Mouse (Mus musculus) liver, postnatal 0 days (tissue): ENCODE measurements at regions not wholly inside any gene's neighbourhood (a gene's known extent, or its start where the extent isn't known, plus 50 kb on each side); places are given as distances from the start of the nearest gene placed in this dataset.

ENCODE experiments used
- ATAC-seq: fragments of 200-750 bp; cut with Nextera tagmentation; 2 replicates; pipeline ENCODE4 v1.8.0; 2017; ENCODE audit warnings: mild to moderate bottlenecking, moderate library complexity
- DNase-seq: peaks from one replicate; pipeline ENCODE4 v3.0.0-alpha.2; 2016
- H3K27ac ChIP-seq: fragments of 300-500 bp; sonication (generic); 2 replicates; pipeline ENCODE4 v1.5.1; 2014; ENCODE audit warnings: antibody characterized with exemption, moderate library complexity, mild to moderate bottlenecking, low read depth
- H3K27me3 ChIP-seq: fragments of 300-500 bp; sonication (generic); 2 replicates; pipeline ENCODE4 v1.6.1; 2014; ENCODE audit warnings: low read length, control low read depth, mixed read lengths; ENCODE audit not compliant: insufficient read depth
- H3K36me3 ChIP-seq: fragments of 300-500 bp; sonication (generic); replicated peaks from 2 replicates; pipeline ENCODE4 v1.6.1; 2014; ENCODE audit warnings: mild to moderate bottlenecking, control low read depth, low read length, moderate library complexity, mixed read lengths; ENCODE audit not compliant: insufficient read depth
- H3K4me1 ChIP-seq: fragments of 300-500 bp; sonication (generic); 2 replicates; pipeline ENCODE4 v1.6.1; 2014; ENCODE audit warnings: antibody characterized with exemption, mild to moderate bottlenecking, control low read depth; ENCODE audit not compliant: insufficient read depth
- H3K4me2 ChIP-seq: fragments of 300-500 bp; sonication (generic); 2 replicates; pipeline ENCODE4 v1.6.1; 2014; ENCODE audit warnings: low read depth, mild to moderate bottlenecking, low read length, moderate library complexity, mixed read lengths
- H3K4me3 ChIP-seq: fragments of 300-500 bp; sonication (generic); 2 replicates; pipeline ENCODE4 v1.5.1; 2014; ENCODE audit warnings: low read depth, low read length
- H3K9ac ChIP-seq: fragments of 300-500 bp; sonication (generic); replicated peaks from 2 replicates; pipeline ENCODE4 v1.6.1; 2014; ENCODE audit warnings: mild to moderate bottlenecking, moderate library complexity
- H3K9me3 ChIP-seq: fragments of 300-500 bp; sonication (generic); 2 replicates; pipeline ENCODE4 v1.6.1; 2016; ENCODE audit warnings: mild to moderate bottlenecking, control low read depth, low read length, mixed read lengths
- CTCF ChIP-seq: sonication (generic); IDR thresholded peaks from 2 replicates; pipeline ENCODE4 v1.5.1; 2016; ENCODE audit warnings: antibody characterized with exemption, low read depth
- EP300 ChIP-seq: IDR thresholded peaks from 2 replicates; pipeline ENCODE4 v1.6.1; 2016; ENCODE audit warnings: antibody characterized with exemption, low read depth, mild to moderate bottlenecking
- WGBS: fragments of 180-500 bp; shearing (Covaris S2); extraction: QIAGEN DNeasy Blood & Tissue Kit; methylation state at CpG from one replicate; pipeline ENCODE4 v1.1.7; 2014; ENCODE audit not compliant: insufficient replicate concordance; 5-methylcytosine and 5-hydroxymethylcytosine counted together

GRCm38 (mm10) chr10:126070984-126071713 lies 105.2 kb downstream of the Lrig3 start:
- no peak for ATAC-seq
- no peak for DNase-seq

DNA sequence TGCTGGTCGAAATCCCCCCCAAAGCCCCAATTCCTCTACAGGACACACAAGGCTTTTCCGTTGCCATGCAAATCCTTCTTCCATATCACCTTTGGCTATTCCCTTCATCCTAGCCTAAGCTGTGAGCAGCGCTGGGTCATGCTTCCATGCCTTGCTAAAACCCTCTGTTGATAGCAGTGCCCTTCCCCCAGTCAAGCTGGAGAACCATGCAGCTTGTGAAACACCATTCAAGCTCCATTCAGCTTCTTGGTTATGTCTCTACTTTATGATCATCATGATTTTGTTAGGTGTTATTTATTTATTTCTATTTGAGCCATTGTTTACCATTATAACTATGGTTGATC lies 105.7 kb downstream of the Lrig3 start:
- WGBS, result 64% methylated on average over 3 of the region's 3 CpGs
- no peaks in the 10 kb centered on the region for H3K4me1 ChIP-seq
- no peak overlapping the region for H3K27ac ChIP-seq
- H3K27me3 ChIP-seq, result no peaks in the 10 kb centered on the region
- no peaks in the 10 kb centered on the region for H3K36me3 ChIP-seq
- no peak for ATAC-seq
- no peak for DNase-seq
- TF ChIP-seq EP300 (no peak), CTCF (no peak)
- H3K9me3 ChIP-seq, result no peaks in the 10 kb centered on the region
- no peak overlapping the region for H3K9ac ChIP-seq
- no peak overlapping the region for H3K4me3 ChIP-seq
- no peak overlapping the region for H3K4me2 ChIP-seq

More at GRCm38 (mm10) chr10:126070984-126071713, 105.2 kb downstream of the Lrig3 start:
- no peak overlapping the region for H3K4me2 ChIP-seq
- no peaks in the 10 kb centered on the region for H3K4me1 ChIP-seq
- TF ChIP-seq CTCF, result no peak
- TF ChIP-seq EP300, result no peak
- H3K9me3 ChIP-seq, result no peaks in the 10 kb centered on the region
- H3K36me3 ChIP-seq, result no peaks in the 10 kb centered on the region
- H3K27ac ChIP-seq, result no peak overlapping the region
- WGBS, result 27% methylated on average over 8 of the region's 8 CpGs
- H3K9ac ChIP-seq, result no peak overlapping the region
- no peak overlapping the region for H3K4me3 ChIP-seq
- H3K27me3 ChIP-seq, result no peaks in the 10 kb centered on the region

GRCm38 (mm10) chr10:126077313-126077966 lies 111.5 kb downstream of the Lrig3 start:
- H3K4me3 ChIP-seq, result no peak overlapping the region
- H3K27ac ChIP-seq, result no peak overlapping the region
- H3K4me1 ChIP-seq, result no peaks in the 10 kb centered on the region
- H3K4me2 ChIP-seq, result no peak overlapping the region
- no peak for ATAC-seq
- no peak for DNase-seq
- H3K9ac ChIP-seq, result no peak overlapping the region
- 76% methylated on average over 1 of the region's 1 CpGs for WGBS
- peaks cover 3% of the 10 kb centered on the region; the same call in 1 of the 2 replicates for H3K9me3 ChIP-seq
- no peaks in the 10 kb centered on the region for H3K36me3 ChIP-seq
- no peak for TF ChIP-seq EP300
- no peak for TF ChIP-seq CTCF
- no peaks in the 10 kb centered on the region for H3K27me3 ChIP-seq

- TF ChIP-seq EP300 (no peak), CTCF (no peak)
- peaks cover 3% of the 10 kb centered on the region; the same call in 1 of the 2 replicates for H3K9me3 ChIP-seq
- no peak overlapping the region for H3K4me3 ChIP-seq
- DNase-seq (no peak), ATAC-seq (no peak)
- H3K27me3 ChIP-seq, result no peaks in the 10 kb centered on the region
- H3K4me2 ChIP-seq, result no peak overlapping the region
- no peak overlapping the region for H3K9ac ChIP-seq
- H3K36me3 ChIP-seq, result no peaks in the 10 kb centered on the region
- no peak overlapping the region for H3K27ac ChIP-seq
- WGBS, result 80% methylated on average over 11 of the region's 11 CpGs
- no peaks in the 10 kb centered on the region for H3K4me1 ChIP-seq
Measured at GRCm38 (mm10) chr10:126082576-126082975, 116.6 kb downstream of the Lrig3 start.

DNA sequence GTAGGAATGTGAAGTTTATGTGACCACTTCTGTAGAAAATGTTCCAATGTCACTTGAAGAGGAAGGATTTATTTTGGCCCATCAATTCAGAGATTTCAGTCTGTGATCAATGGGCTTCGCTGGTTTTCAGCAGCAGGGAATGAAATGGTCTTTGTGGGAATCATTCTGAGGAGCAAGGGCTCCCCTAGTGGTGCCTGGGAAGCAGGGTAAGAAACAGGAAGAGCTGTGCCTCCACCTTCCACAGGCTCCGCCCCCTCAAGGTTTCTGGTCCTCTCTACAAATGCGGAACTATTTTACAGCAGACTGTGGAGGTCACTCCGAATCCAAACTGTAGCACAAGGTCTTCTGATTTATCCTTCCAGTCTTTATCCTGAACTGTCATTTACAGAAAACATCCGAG lies 120.7 kb downstream of the Lrig3 start:
- ATAC-seq, result no peak
- 0 out of 2 replicates have a peak, but pooled peaks have one; percentile 22 for TF ChIP-seq CTCF
- no peak for TF ChIP-seq EP300
- no peaks in the 10 kb centered on the region for H3K4me1 ChIP-seq
- no peaks in the 10 kb centered on the region for H3K9me3 ChIP-seq
- H3K4me2 ChIP-seq, result no peak overlapping the region
- peak; percentile 15 for DNase-seq
- H3K27ac ChIP-seq, result no peak overlapping the region
- no peaks in the 10 kb centered on the region for H3K27me3 ChIP-seq
- no peak overlapping the region for H3K4me3 ChIP-seq
- 65% methylated on average over 5 of the region's 5 CpGs for WGBS
- no peak overlapping the region for H3K9ac ChIP-seq
- H3K36me3 ChIP-seq, result no peaks in the 10 kb centered on the region

- no peaks in the 10 kb centered on the region for H3K9me3 ChIP-seq
- no peak for TF ChIP-seq CTCF
- TF ChIP-seq EP300, result no peak
- no peak for DNase-seq
- H3K4me1 ChIP-seq, result no peaks in the 10 kb centered on the region
- H3K36me3 ChIP-seq, result no peaks in the 10 kb centered on the region
- H3K4me2 ChIP-seq, result no peak overlapping the region
- H3K27me3 ChIP-seq, result no peaks in the 10 kb centered on the region
- ATAC-seq, result no peak
- H3K9ac ChIP-seq, result no peak overlapping the region
- WGBS, result 72% methylated on average over 16 of the region's 16 CpGs
- H3K4me3 ChIP-seq, result no peak overlapping the region
- H3K27ac ChIP-seq, result no peak overlapping the region
Measured at GRCm38 (mm10) chr10:126094238-126094880, 128.4 kb downstream of the Lrig3 start.
